Mouse (Mus musculus) T-cell, adult 66 days (primary cell): Measurements from ENCODE around the gene Gm13288. TPM values are rescaled to one million over a fixed set of nuclear protein-coding genes. Genes with fewer than 3 reads are reported as not detected.

ENCODE experiments used
- total RNA-seq, 2 experiments: library from RNA; stranded (reverse); gene quantifications; 3 replicates in 1 of 2; 4 replicates in 1 of 2; pipeline ENCODE4 v1.2.4; 2023

Gm13288 gene
- total RNA-seq, 2 experiments from 2014 or later: not detected

Other genes with a start within 250 kb of the Gm13288 start
- not detected for gene Ifna15, start 247.3 kb upstream of the Gm13288 start, total RNA-seq
- gene Ifna14, start 233.7 kb upstream of the Gm13288 start, total RNA-seq: not detected
- not detected for gene Ifna9, start 213.1 kb upstream of the Gm13288 start, total RNA-seq
- not detected for gene Ifna12, start 202.2 kb upstream of the Gm13288 start, total RNA-seq
- not detected for gene C87499, start 171.1 kb upstream of the Gm13288 start, total RNA-seq
- not detected for gene Ifna13, start 161.1 kb upstream of the Gm13288 start, total RNA-seq
- gene Ifna16, start 128.6 kb upstream of the Gm13288 start, total RNA-seq: not detected
- gene Ifna2, start 121.6 kb upstream of the Gm13288 start, total RNA-seq: not detected
- gene Ifnab, start 114.2 kb upstream of the Gm13288 start, total RNA-seq: not detected
- gene Gm26566, start 83.7 kb upstream of the Gm13288 start, total RNA-seq: 1 to 10 TPM; 1.5 to 2.7 TPM
- gene Klhl9, start 83.1 kb upstream of the Gm13288 start, total RNA-seq: 10 to 100 TPM; 48.9 to 52.0 TPM
- gene Gm13271, start 50.7 kb upstream of the Gm13288 start, total RNA-seq: not detected
- gene Gm13283, start 45.4 kb upstream of the Gm13288 start, total RNA-seq: not detected
- gene Gm13290, start 31.7 kb upstream of the Gm13288 start, total RNA-seq: under 1 TPM in 1 of 2 experiments, not detected in 1; 0.64 TPM
- gene Gm13289, start 28.6 kb upstream of the Gm13288 start, total RNA-seq: not detected
- gene Gm13272, start 25.7 kb upstream of the Gm13288 start, total RNA-seq: not detected
- gene Ifnz, start 23.4 kb upstream of the Gm13288 start, total RNA-seq: not detected
- gene Gm13276, start 19.8 kb upstream of the Gm13288 start, total RNA-seq: not detected
- gene Gm13277, start 16.9 kb upstream of the Gm13288 start, total RNA-seq: not detected
- gene Gm13278, start 14.0 kb upstream of the Gm13288 start, total RNA-seq: not detected
- gene Gm13275, start 11.0 kb upstream of the Gm13288 start, total RNA-seq: not detected
- gene Gm13279, start 8.1 kb upstream of the Gm13288 start, total RNA-seq: not detected
- gene Gm13285, start 5.9 kb upstream of the Gm13288 start, total RNA-seq: not detected
- gene Gm13287, start 2.3 kb upstream of the Gm13288 start, total RNA-seq: not detected
- not detected for gene Ifna7, start 10.7 kb downstream of the Gm13288 start, total RNA-seq
- gene Ifna11, start 14.4 kb downstream of the Gm13288 start, total RNA-seq: not detected
- not detected for gene Ifna6, start 21.9 kb downstream of the Gm13288 start, total RNA-seq
- not detected for gene Ifna5, start 30.0 kb downstream of the Gm13288 start, total RNA-seq
- not detected for gene Ifna4, start 36.3 kb downstream of the Gm13288 start, total RNA-seq
- gene Ifna1, start 44.6 kb downstream of the Gm13288 start, total RNA-seq: not detected
- not detected for gene Ifne, start 74.7 kb downstream of the Gm13288 start, total RNA-seq